Mouse (Mus musculus) hindbrain, postnatal 0 days (tissue): Measurements from ENCODE around the gene Rabgap1l. TPM values are rescaled to one million over a fixed set of nuclear protein-coding genes. Genes with fewer than 3 reads are reported as not detected.

Experiments
- ATAC-seq: fragments of 200-750 bp; cut with Nextera tagmentation; 2 replicates; pipeline ENCODE4 v1.8.0; 2017; ENCODE audit warnings: mild to moderate bottlenecking, moderate TSS enrichment, moderate library complexity
- DNase-seq: peaks from one replicate; pipeline ENCODE4 v3.0.0-alpha.2; 2015; ENCODE audit warnings: low spot score
- H3K27ac ChIP-seq: fragments of 300-500 bp; sonication (generic); 2 replicates; pipeline ENCODE4 v1.5.1; 2014; ENCODE audit warnings: mild to moderate bottlenecking
- H3K27me3 ChIP-seq: fragments of 300-500 bp; sonication (generic); 2 replicates; pipeline ENCODE4 v1.6.1; 2014; ENCODE audit warnings: low read length, mixed read lengths; ENCODE audit not compliant: insufficient read depth
- H3K36me3 ChIP-seq: fragments of 300-500 bp; sonication (generic); 2 replicates; pipeline ENCODE4 v1.6.1; 2014; ENCODE audit warnings: low read length, mixed read lengths; ENCODE audit not compliant: insufficient read depth
- H3K4me1 ChIP-seq: fragments of 300-500 bp; sonication (generic); 2 replicates; pipeline ENCODE4 v1.6.1; 2014; ENCODE audit warnings: antibody characterized with exemption, low read length, mixed read lengths; ENCODE audit not compliant: insufficient read depth
- H3K4me2 ChIP-seq: fragments of 300-500 bp; sonication (generic); 2 replicates; pipeline ENCODE4 v1.6.1; 2014; ENCODE audit warnings: low read depth, mild to moderate bottlenecking, low read length, moderate library complexity, mixed read lengths
- H3K4me3 ChIP-seq: fragments of 300-500 bp; sonication (generic); 2 replicates; pipeline ENCODE4 v1.5.1; 2014; ENCODE audit warnings: low read length
- H3K9ac ChIP-seq: fragments of 300-500 bp; sonication (generic); replicated peaks from 2 replicates; pipeline ENCODE4 v1.6.1; 2014; ENCODE audit warnings: mild to moderate bottlenecking, low read length, moderate library complexity, mixed read lengths
- H3K9me3 ChIP-seq: fragments of 300-500 bp; sonication (generic); 2 replicates; pipeline ENCODE4 v1.6.1; 2016; ENCODE audit warnings: low read length, mixed read lengths
- CTCF ChIP-seq: IDR thresholded peaks from 2 replicates; pipeline ENCODE4 v1.5.1; 2016; ENCODE audit warnings: antibody characterized with exemption, control low read depth, low read depth
- WGBS: fragments of 180-500 bp; shearing (Covaris S2); extraction: QIAGEN DNeasy Blood & Tissue Kit; methylation state at CpG from one replicate; pipeline ENCODE4 v1.1.7; 2014; 5-methylcytosine and 5-hydroxymethylcytosine counted together
- polyA plus RNA-seq: library from polyadenylated mRNA; unstranded; fragments of >200 nt; fragmentation: Nextera tagmentation; extraction: Ambion mirVana; gene quantifications from 2 replicates; pipeline ENCODE4 v1.2.1, GENCODE M21; 2015
- total RNA-seq: library from RNA; depleted of rRNA; stranded (reverse); fragments of >200 nt; gene quantifications from 2 replicates; pipeline ENCODE4 v1.2.3, GENCODE M21; 2014

Rabgap1l gene
- total and polyA plus RNA-seq, 2 experiments from 2014 or later, result 28.5 to 70.5 TPM

DNA sequence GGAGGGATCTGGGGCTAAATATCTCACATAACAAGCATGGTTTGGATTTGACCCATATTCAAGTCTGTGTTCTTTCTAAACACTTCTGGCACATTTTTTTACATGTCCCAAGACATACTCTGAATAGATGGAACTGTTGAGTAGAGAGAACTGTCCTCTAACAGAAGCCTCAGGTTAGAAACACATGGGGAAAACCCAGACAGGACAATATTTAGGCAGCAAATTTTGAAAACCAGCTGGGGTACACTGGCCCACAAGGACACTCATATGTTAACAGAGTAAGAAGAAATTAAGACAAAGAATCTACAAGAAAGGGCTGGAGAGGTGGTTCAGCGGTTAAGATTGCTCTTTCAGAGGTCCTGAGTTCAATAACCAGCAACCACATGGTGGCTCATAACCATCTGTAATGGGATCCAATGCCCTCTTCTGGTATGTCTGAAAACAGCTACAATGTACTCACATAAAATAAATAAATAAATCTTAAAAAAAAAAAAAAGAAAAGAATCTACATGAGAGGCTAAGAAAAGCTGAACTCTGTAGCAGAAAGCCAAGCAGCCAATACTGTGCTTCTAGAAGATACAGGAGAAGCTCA lies 554.1 kb downstream of the Rabgap1l start:
- H3K27me3 ChIP-seq, result no peaks in the 10 kb centered on the region
- 84% methylated on average over 1 of the region's 1 CpGs for WGBS
- H3K4me3 ChIP-seq, result no peak overlapping the region
- H3K4me2 ChIP-seq, result no peak overlapping the region
- no peak overlapping the region for H3K27ac ChIP-seq
- ATAC-seq (no peak), DNase-seq (no peak)
- TF ChIP-seq CTCF, result no peak
- peaks cover 7% of the 10 kb centered on the region; the same call in 1 of the 2 replicates for H3K36me3 ChIP-seq
- no peaks in the 10 kb centered on the region for H3K9me3 ChIP-seq
- H3K4me1 ChIP-seq, result no peaks in the 10 kb centered on the region
- H3K9ac ChIP-seq, result no peak overlapping the region

GRCm38 (mm10) chr1:160237981-160238380 lies 555.0 kb downstream of the Rabgap1l start:
- no peak for TF ChIP-seq CTCF

DNA sequence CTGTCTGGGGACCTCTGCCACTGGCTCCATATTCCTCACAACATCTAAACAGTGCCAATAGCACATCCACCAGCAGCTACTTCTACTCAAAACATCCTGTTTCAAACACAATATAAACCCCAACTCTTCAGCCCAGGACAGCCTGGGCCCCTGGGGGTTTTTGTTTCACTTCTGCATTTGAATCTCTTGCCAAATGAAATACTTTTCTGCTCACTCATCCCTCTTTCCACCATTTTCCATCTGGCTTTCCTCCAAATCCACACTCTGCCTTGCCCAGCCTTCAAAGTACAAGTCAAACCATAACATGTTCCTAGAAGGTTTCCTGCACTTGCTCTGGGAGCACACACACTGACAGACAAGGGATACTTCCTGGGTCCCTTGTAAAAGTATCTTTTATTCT lies 559.1 kb downstream of the Rabgap1l start:
- peaks cover 7% of the 10 kb centered on the region; the same call in 1 of the 2 replicates for H3K36me3 ChIP-seq
- H3K4me3 ChIP-seq, result no peak overlapping the region
- H3K9me3 ChIP-seq, result no peaks in the 10 kb centered on the region
- H3K27ac ChIP-seq, result no peak overlapping the region
- no peak overlapping the region for H3K4me2 ChIP-seq
- ATAC-seq (no peak), DNase-seq (no peak)
- no peaks in the 10 kb centered on the region for H3K27me3 ChIP-seq
- no peaks in the 10 kb centered on the region for H3K4me1 ChIP-seq
- H3K9ac ChIP-seq, result no peak overlapping the region
- TF ChIP-seq CTCF, result no peak

More at GRCm38 (mm10) chr1:160237981-160238380, 555.0 kb downstream of the Rabgap1l start:
- no peaks in the 10 kb centered on the region for H3K27me3 ChIP-seq
- H3K36me3 ChIP-seq, result peaks cover 7% of the 10 kb centered on the region; the same call in 1 of the 2 replicates
- no peaks in the 10 kb centered on the region for H3K4me1 ChIP-seq
- DNase-seq (no peak), ATAC-seq (no peak)
- H3K9me3 ChIP-seq, result no peaks in the 10 kb centered on the region
- H3K4me3 ChIP-seq, result no peak overlapping the region
- WGBS, result 88% methylated on average over 2 of the region's 2 CpGs
- no peak overlapping the region for H3K27ac ChIP-seq
- H3K4me2 ChIP-seq, result no peak overlapping the region
- no peak overlapping the region for H3K9ac ChIP-seq

DNA sequence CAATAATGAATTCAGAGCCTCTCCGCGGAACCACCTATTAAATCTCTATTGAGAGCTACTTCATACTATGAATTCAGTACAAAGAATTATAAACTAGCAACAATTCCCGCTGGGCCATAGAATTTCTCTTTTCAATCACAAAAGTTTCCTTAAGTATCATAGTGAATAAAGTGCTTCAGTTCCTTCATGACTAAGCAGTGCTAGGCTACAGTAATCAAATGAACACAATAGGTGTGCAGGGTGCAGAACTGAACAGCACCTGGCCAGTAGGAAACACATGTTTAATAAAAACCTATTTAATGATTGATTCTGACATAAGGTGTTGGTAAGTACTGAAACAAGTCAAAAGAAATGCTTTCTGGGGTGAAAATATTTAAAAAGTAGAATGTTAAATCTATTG lies 560.9 kb downstream of the Rabgap1l start:
- H3K4me3 ChIP-seq, result no peak overlapping the region
- ATAC-seq, result no peak
- TF ChIP-seq CTCF, result no peak
- no peak overlapping the region for H3K4me2 ChIP-seq
- 67% methylated on average over 3 of the region's 3 CpGs for whole genome bisulfite sequencing
- no peaks in the 10 kb centered on the region for H3K4me1 ChIP-seq
- H3K36me3 ChIP-seq, result peaks cover 5% of the 10 kb centered on the region; the same call in 1 of the 2 replicates
- H3K9ac ChIP-seq, result no peak overlapping the region
- H3K27ac ChIP-seq, result no peak overlapping the region
- H3K27me3 ChIP-seq, result no peaks in the 10 kb centered on the region
- DNase-seq, result no peak
- H3K9me3 ChIP-seq, result no peaks in the 10 kb centered on the region

- no peak overlapping the region for H3K27ac ChIP-seq
- ATAC-seq (no peak), DNase-seq (peak; percentile 86)
- H3K4me3 ChIP-seq, result no peak overlapping the region
- no peaks in the 10 kb centered on the region for H3K9me3 ChIP-seq
- H3K4me2 ChIP-seq, result no peak overlapping the region
- TF ChIP-seq CTCF, result peak; percentile 58
- H3K4me1 ChIP-seq, result no peaks in the 10 kb centered on the region
- no peaks in the 10 kb centered on the region for H3K27me3 ChIP-seq
- H3K36me3 ChIP-seq, result no peaks in the 10 kb centered on the region; the same call in 1 of the 2 replicates
- H3K9ac ChIP-seq, result no peak overlapping the region
- 37% methylated on average over 4 of the region's 4 CpGs for WGBS
Measured at GRCm38 (mm10) chr1:160231013-160231412, 562.0 kb downstream of the Rabgap1l start.

GRCm38 (mm10) chr1:160227850-160228249 lies 565.2 kb downstream of the Rabgap1l start:
- ATAC-seq, result no peak
- Histone ChIP-seq H3K9ac (no peak overlapping the region), H3K9me3 (no peaks in the 10 kb centered on the region), H3K4me3 (no peak overlapping the region), H3K27me3 (no peaks in the 10 kb centered on the region), H3K4me1 (no peaks in the 10 kb centered on the region), H3K36me3 (peaks cover 6% of the 10 kb centered on the region; the same call in 1 of the 2 replicates), H3K4me2 (no peak overlapping the region), H3K27ac (no peak overlapping the region)
- TF ChIP-seq CTCF, result no peak
- DNase-seq, result no peak

GRCm38 (mm10) chr1:160227196-160227595 lies 565.8 kb downstream of the Rabgap1l start:
- Histone ChIP-seq H3K4me1 (no peaks in the 10 kb centered on the region), H3K9ac (no peak overlapping the region), H3K4me2 (no peak overlapping the region), H3K36me3 (peaks cover 6% of the 10 kb centered on the region; the same call in 1 of the 2 replicates), H3K27ac (no peak overlapping the region), H3K4me3 (no peak overlapping the region), H3K27me3 (no peaks in the 10 kb centered on the region), H3K9me3 (no peaks in the 10 kb centered on the region)
- TF ChIP-seq CTCF, result no peak
- DNase-seq (no peak), ATAC-seq (no peak)
- 90% methylated on average over 4 of the region's 4 CpGs for WGBS
